Mouse (Mus musculus): ENCODE measurements around the gene Hmcn2. TPM values are rescaled to one million over a fixed set of nuclear protein-coding genes. Genes with fewer than 3 reads are reported as not detected.

Gene Hmcn2
- polyA plus RNA-seq, 1 experiment, result 4.1 TPM

GRCm38 (mm10) chr2:31497113-31497512 is 182.9 kb downstream of the Hmcn2 start:
- Histone ChIP-seq H3K79me2 (ENCODE audit: control insufficient read depth, insufficient read depth) (no peaks in the 10 kb centered on the region), H3K79me3 (ENCODE audit: low read depth) (no peaks in the 10 kb centered on the region), H3ac (ENCODE audit: control insufficient read depth, insufficient read length, low read depth) (no peak overlapping the region), H3K36me3 (ENCODE audit: control insufficient read depth, insufficient read depth) (peaks cover 27% of the 10 kb centered on the region), H3K4me3 (ENCODE audit: insufficient read depth, poor library complexity, severe bottlenecking) (no peak overlapping the region), H3K27me3 (ENCODE audit: control insufficient read depth, insufficient read depth, insufficient read length) (no peaks in the 10 kb centered on the region)
- TF ChIP-seq MAX (IDR thresholded peaks at IDR 0.05) (no peak), CEBPB (IDR thresholded peaks at IDR 0.05; ENCODE audit: low read depth) (no peak), MYOD1 (IDR thresholded peaks at IDR 0.05; ENCODE audit: control insufficient read depth, insufficient read length, low read depth) (no peak)

GRCm38 (mm10) chr2:31497635-31498034 is 183.4 kb downstream of the Hmcn2 start:
- H3K79me2 ChIP-seq (ENCODE audit: control insufficient read depth, insufficient read depth), result no peaks in the 10 kb centered on the region

GRCm38 (mm10) chr2:31499327-31500291 is 185.4 kb downstream of the Hmcn2 start:
- Histone ChIP-seq H3K36me3 (ENCODE audit: control insufficient read depth, insufficient read depth) (peaks cover 24% of the 10 kb centered on the region), H3K79me3 (ENCODE audit: low read depth) (no peaks in the 10 kb centered on the region), H3K27me3 (ENCODE audit: control insufficient read depth, insufficient read depth, insufficient read length) (no peaks in the 10 kb centered on the region)

More at GRCm38 (mm10) chr2:31497635-31498034, 183.4 kb downstream of the Hmcn2 start:
- no peak overlapping the region for H3ac ChIP-seq (ENCODE audit: control insufficient read depth, insufficient read length, low read depth)
- H3K4me3 ChIP-seq (ENCODE audit: insufficient read depth, poor library complexity, severe bottlenecking), result no peak overlapping the region
- H3K79me3 ChIP-seq (ENCODE audit: low read depth), result no peaks in the 10 kb centered on the region
- TF ChIP-seq CTCF (IDR thresholded peaks at IDR 0.05; ENCODE audit: control insufficient read depth, insufficient read depth, insufficient read length) (no peak), MYOD1 (IDR thresholded peaks at IDR 0.05; ENCODE audit: control insufficient read depth, insufficient read length, low read depth) (no peak), MAX (IDR thresholded peaks at IDR 0.05) (no peak), CEBPB (IDR thresholded peaks at IDR 0.05; ENCODE audit: low read depth) (no peak), FOSL1 (IDR thresholded peaks at IDR 0.05; ENCODE audit: insufficient read depth, low read length, poor library complexity, severe bottlenecking) (no peak)
- H3K27me3 ChIP-seq (ENCODE audit: control insufficient read depth, insufficient read depth, insufficient read length), result no peaks in the 10 kb centered on the region
- peaks cover 31% of the 10 kb centered on the region for H3K36me3 ChIP-seq (ENCODE audit: control insufficient read depth, insufficient read depth)

GRCm38 (mm10) chr2:31500292-31501204 is 186.3 kb downstream of the Hmcn2 start:
- Histone ChIP-seq H3K4me3 (ENCODE audit: insufficient read depth, poor library complexity, severe bottlenecking) (no peak overlapping the region), H3K27me3 (ENCODE audit: control insufficient read depth, insufficient read depth, insufficient read length) (no peaks in the 10 kb centered on the region), H3K36me3 (ENCODE audit: control insufficient read depth, insufficient read depth) (peaks cover 31% of the 10 kb centered on the region), H3K79me3 (ENCODE audit: low read depth) (no peaks in the 10 kb centered on the region), H3ac (ENCODE audit: control insufficient read depth, insufficient read length, low read depth) (no peak overlapping the region), H3K79me2 (ENCODE audit: control insufficient read depth, insufficient read depth) (no peaks in the 10 kb centered on the region)
- TF ChIP-seq CTCF (IDR thresholded peaks at IDR 0.05; ENCODE audit: control insufficient read depth, insufficient read depth, insufficient read length) (no peak), CEBPB (IDR thresholded peaks at IDR 0.05; ENCODE audit: low read depth) (no peak), FOSL1 (IDR thresholded peaks at IDR 0.05; ENCODE audit: insufficient read depth, low read length, poor library complexity, severe bottlenecking) (no peak), MYOD1 (IDR thresholded peaks at IDR 0.05; ENCODE audit: control insufficient read depth, insufficient read length, low read depth) (no peak), MAX (IDR thresholded peaks at IDR 0.05) (no peak), USF1 (IDR thresholded peaks at IDR 0.05; ENCODE audit: low read depth) (no peak), MYOG (IDR thresholded peaks at IDR 0.05; ENCODE audit: control insufficient read depth, extremely low read depth, insufficient read length) (no peak)

More at GRCm38 (mm10) chr2:31499327-31500291, 185.4 kb downstream of the Hmcn2 start:
- Histone ChIP-seq H3K4me3 (ENCODE audit: insufficient read depth, poor library complexity, severe bottlenecking) (no peak overlapping the region), H3ac (ENCODE audit: control insufficient read depth, insufficient read length, low read depth) (no peak overlapping the region), H3K79me2 (ENCODE audit: control insufficient read depth, insufficient read depth) (no peaks in the 10 kb centered on the region)
- TF ChIP-seq MYOD1 (IDR thresholded peaks at IDR 0.05; ENCODE audit: control insufficient read depth, insufficient read length, low read depth) (no peak), MYOG (IDR thresholded peaks at IDR 0.05; ENCODE audit: control insufficient read depth, extremely low read depth, insufficient read length) (no peak), MAX (IDR thresholded peaks at IDR 0.05) (no peak), CEBPB (IDR thresholded peaks at IDR 0.05; ENCODE audit: low read depth) (no peak), CTCF (IDR thresholded peaks at IDR 0.05; ENCODE audit: control insufficient read depth, insufficient read depth, insufficient read length) (no peak), USF1 (IDR thresholded peaks at IDR 0.05; ENCODE audit: low read depth) (no peak)

GRCm38 (mm10) chr2:31501448-31502130 is 187.4 kb downstream of the Hmcn2 start:
- Histone ChIP-seq H3K4me3 (ENCODE audit: insufficient read depth, poor library complexity, severe bottlenecking) (no peak overlapping the region), H3ac (ENCODE audit: control insufficient read depth, insufficient read length, low read depth) (no peak overlapping the region), H3K36me3 (ENCODE audit: control insufficient read depth, insufficient read depth) (peaks cover 32% of the 10 kb centered on the region), H3K79me2 (ENCODE audit: control insufficient read depth, insufficient read depth) (no peaks in the 10 kb centered on the region), H3K79me3 (ENCODE audit: low read depth) (no peaks in the 10 kb centered on the region), H3K27me3 (ENCODE audit: control insufficient read depth, insufficient read depth, insufficient read length) (no peaks in the 10 kb centered on the region)
- no peak for TF ChIP-seq CEBPB (IDR thresholded peaks at IDR 0.05; ENCODE audit: low read depth)
- no peak for TF ChIP-seq MYOD1 (IDR thresholded peaks at IDR 0.05; ENCODE audit: control insufficient read depth, insufficient read length, low read depth)
- TF ChIP-seq MYOG (IDR thresholded peaks at IDR 0.05; ENCODE audit: control insufficient read depth, extremely low read depth, insufficient read length), result no peak
- TF ChIP-seq USF1 (IDR thresholded peaks at IDR 0.05; ENCODE audit: low read depth), result no peak
- TF ChIP-seq CTCF (IDR thresholded peaks at IDR 0.05; ENCODE audit: control insufficient read depth, insufficient read depth, insufficient read length), result no peak
- no peak for TF ChIP-seq FOSL1 (IDR thresholded peaks at IDR 0.05; ENCODE audit: insufficient read depth, low read length, poor library complexity, severe bottlenecking)
- no peak for TF ChIP-seq MAX (IDR thresholded peaks at IDR 0.05)

All from C2C12 (cell line).